8 mouse cellular contexts compared by ENCODE assay signal in the genomic region with DNA sequence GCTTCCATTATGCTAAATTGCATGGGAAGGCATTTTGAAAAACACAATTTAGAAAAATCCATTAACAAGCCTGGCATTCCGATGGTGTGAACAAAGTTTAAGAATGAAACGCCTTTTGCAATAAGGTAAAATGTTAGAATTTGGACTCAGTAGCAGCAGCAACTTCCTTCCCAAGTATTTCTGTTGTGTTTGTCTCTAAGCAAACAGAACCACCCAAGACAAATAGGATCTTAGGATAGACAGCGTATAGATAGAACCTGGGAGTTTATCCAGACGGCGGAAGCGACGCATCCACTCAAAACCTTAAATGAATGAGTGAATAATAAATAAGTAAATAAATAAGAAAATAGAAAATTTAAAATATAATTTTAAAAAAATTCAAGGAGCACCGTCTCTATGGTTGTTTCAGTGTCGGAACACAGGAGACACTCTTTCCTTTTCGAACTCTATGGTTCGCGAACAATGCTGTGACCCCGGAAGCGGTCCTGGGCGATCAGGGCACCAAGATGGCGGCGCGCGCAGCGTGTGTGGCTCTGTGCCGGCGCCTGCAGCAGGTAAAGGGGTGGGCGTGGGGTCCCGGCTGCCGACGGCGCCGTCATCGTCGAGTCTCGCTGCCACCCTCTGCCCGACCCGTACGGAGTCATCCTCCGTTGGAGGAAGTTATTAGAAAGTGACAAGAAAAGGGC. TPM values are rescaled to one million over a fixed set of nuclear protein-coding genes. Genes with fewer than 3 reads are reported as not detected.
DNase-seq lines count a peak whose midpoint lies in the region; ATAC-seq lines count a peak whose summit lies in the region.

Gene Mrps10, plus strand, starts transcription at position 487 of the 686 bp plus-strand sequence.

- 5% methylated on average over 35 of the region's 35 CpGs for WGBS in hindbrain, embryonic 14.5 days

- peaks cover 9% of the 10 kb centered on the region; the same call in 1 of the 2 replicates for H3K4me1 ChIP-seq in hindbrain, embryonic 14.5 days (replicated peaks; ENCODE audit: control insufficient read depth, insufficient read depth, low read length)

- H3K27me3 ChIP-seq in hindbrain, embryonic 14.5 days (ENCODE audit: control insufficient read depth, insufficient read depth, low read length) = no peaks in the 10 kb centered on the region

- H3K9me3 ChIP-seq in hindbrain, embryonic 14.5 days (ENCODE audit: control insufficient read depth, low read length) = no peaks in the 10 kb centered on the region

- peak within 1 kb of the TSS; percentile 79 for H3K4me3 ChIP-seq in hindbrain, embryonic 14.5 days (replicated peaks; ENCODE audit: low read length)

- ATAC-seq in hindbrain, embryonic 14.5 days (ENCODE audit: low FRiP score) = peak; percentile 93

- peak within 1 kb of the TSS; percentile 62 for H3K9ac ChIP-seq in hindbrain, embryonic 14.5 days

- peak within 1 kb of the TSS; percentile 88 for H3K27ac ChIP-seq in hindbrain, embryonic 14.5 days

- H3K36me3 ChIP-seq in hindbrain, embryonic 14.5 days (replicated peaks; ENCODE audit: control insufficient read depth, insufficient read depth) = peaks cover 14% of the 10 kb centered on the region

- peak within 1 kb of the TSS; percentile 85 for H3K4me2 ChIP-seq in hindbrain, embryonic 14.5 days (replicated peaks)

- DNase-seq in R1 (ENCODE audit: low read depth, low spot score) = peak; percentile 96
- DNase-seq in cerebellum, postnatal 25 days = peak; percentile 87 to 93
- DNase-seq in frontal cortex, postnatal 25 days (ENCODE audit: low spot score in 2 of 2) = peak; percentile 60 to 74
- peak; percentile 94 for DNase-seq in hindbrain, embryonic 14.5 days (ENCODE audit: low spot score)
- peak; percentile 81 to 83 for DNase-seq in layer of hippocampus, postnatal 36 days
- DNase-seq in lung, postnatal 36 days = peak; percentile 95
- peak; percentile 97 for DNase-seq in retina, postnatal 1 day
- peak; percentile 48 to 73 for DNase-seq in urinary bladder, adult 18-20 months (ENCODE audit: low spot score in 2 of 2)

RNA-seq across cellular contexts. Expression of gene Mrps10, which starts in this region (rescaled TPM):
- 61.7 and 72.3 TPM in 2 replicates for polyA plus RNA-seq in hindbrain, embryonic 14.5 days (2014; fragmentation: Nextera tagmentation; extraction: Ambion mirVana)
- total RNA-seq in layer of hippocampus, postnatal 36 days (2021) = 10 to 100 TPM; 23.9 to 29.3 TPM

Comparison
In these comparisons a context has a peak if more than half of its experiments do, and no peak if none do; other contexts are left out.
1. Peak in every context shown above with its lines: DNase-seq, ATAC-seq, H3K4me3 ChIP-seq and H3K27ac ChIP-seq.